Mouse (Mus musculus) thymus, adult 2 months (tissue): ENCODE results near the gene Acsbg1.

Experiments used
- CTCF ChIP-seq: fragments of 200-500 bp; IDR thresholded peaks from 2 replicates; pipeline ENCODE4 v1.5.1; 2012; ENCODE audit warnings: mild to moderate bottlenecking, control low read depth, low read length, moderate library complexity, borderline replicate concordance; ENCODE audit not compliant: control insufficient read depth, poor library complexity, insufficient read depth; ENCODE audit errors: extremely low read depth
- POLR2A ChIP-seq: fragments of 200-500 bp; IDR thresholded peaks from 2 replicates; pipeline ENCODE4 v1.6.1; 2012; ENCODE audit warnings: mild to moderate bottlenecking, low read length, control low read depth, moderate library complexity; ENCODE audit not compliant: control insufficient read depth, poor library complexity, insufficient read depth; ENCODE audit errors: extremely low read depth

DNA sequence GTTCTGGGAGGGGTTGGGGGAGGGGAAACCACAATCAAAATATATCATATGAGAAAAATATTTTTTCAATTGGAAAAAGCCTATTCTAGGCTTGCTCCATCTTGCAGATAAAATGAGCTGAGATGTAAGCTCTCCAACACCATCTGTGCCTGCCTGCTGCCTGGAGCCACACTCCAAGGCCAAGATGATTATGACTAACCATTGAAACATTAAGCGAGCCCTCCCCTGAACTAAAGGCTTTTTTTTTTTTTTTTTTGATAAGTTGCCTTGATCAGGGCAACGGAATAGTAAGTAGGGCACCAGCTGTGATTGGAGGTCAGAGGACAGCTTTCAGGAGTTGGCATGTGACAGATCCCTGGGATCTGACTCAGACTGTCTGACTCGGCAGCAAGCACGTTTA lies 6.8 kb upstream of the Acsbg1 start:
- TF ChIP-seq CTCF (no peak), POLR2A (no peak)
